Mouse (Mus musculus): ENCODE results near the gene Igf1r. TPM values are rescaled to one million over a fixed set of nuclear protein-coding genes. Genes with fewer than 3 reads are reported as not detected.

The Igf1r gene
- polyA plus RNA-seq, 1 experiment from 2014 or later, result 23.7 TPM

GRCm38 (mm10) chr7:67989376-67989775 lies 36.7 kb downstream of the Igf1r start:
- Histone ChIP-seq H3K4me3 (no peak overlapping the region), H3K9me3 (no peaks in the 10 kb centered on the region), H3K27me3 (no peaks in the 10 kb centered on the region), H3K4me2 (no peak overlapping the region), H3K4me1 (replicated peaks) (peaks cover 59% of the 10 kb centered on the region), H3K36me3 (no peaks in the 10 kb centered on the region), H3K9ac (no peak overlapping the region), H3K27ac (replicated peaks) (no peak overlapping the region)
- 56% methylated on average over 2 of the region's 2 CpGs for WGBS
- ATAC-seq (ENCODE audit: low read depth), result no peak

DNA sequence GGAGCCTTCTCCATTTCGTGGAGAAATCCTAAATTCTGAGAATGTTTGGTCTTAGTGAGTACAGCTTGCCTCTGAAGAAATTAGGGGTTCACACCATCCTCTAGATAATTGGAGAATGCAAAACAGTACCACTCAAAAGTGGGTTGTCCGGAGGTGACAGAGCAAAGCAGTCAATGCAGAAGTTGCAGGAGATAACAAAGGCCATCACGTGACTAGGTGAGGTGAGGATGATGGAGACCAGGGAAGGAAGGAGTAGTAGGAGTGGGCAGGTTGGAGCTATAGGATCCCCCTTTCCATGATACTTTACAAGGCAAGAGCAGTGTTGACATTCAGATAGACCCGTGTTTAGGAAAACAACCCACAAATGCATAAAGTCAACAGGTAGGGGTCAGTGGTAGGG lies 41.0 kb downstream of the Igf1r start:
- peaks cover 67% of the 10 kb centered on the region for H3K4me1 ChIP-seq (replicated peaks)
- no peak overlapping the region for H3K4me2 ChIP-seq
- no peak overlapping the region for H3K9ac ChIP-seq
- H3K36me3 ChIP-seq, result no peaks in the 10 kb centered on the region
- no peaks in the 10 kb centered on the region for H3K9me3 ChIP-seq
- 91% methylated on average over 4 of the region's 4 CpGs for WGBS
- H3K27ac ChIP-seq (replicated peaks), result no peak overlapping the region
- ATAC-seq (ENCODE audit: low read depth), result no peak
- H3K4me3 ChIP-seq, result no peak overlapping the region
- H3K27me3 ChIP-seq, result no peaks in the 10 kb centered on the region

GRCm38 (mm10) chr7:67994346-67994858 lies 41.8 kb downstream of the Igf1r start:
- 83% methylated on average over 7 of the region's 7 CpGs for WGBS
- H3K4me2 ChIP-seq, result no peak overlapping the region
- no peaks in the 10 kb centered on the region for H3K9me3 ChIP-seq
- H3K4me3 ChIP-seq, result no peak overlapping the region
- H3K9ac ChIP-seq, result no peak overlapping the region
- ATAC-seq (ENCODE audit: low read depth), result no peak
- H3K4me1 ChIP-seq (replicated peaks), result peaks cover 69% of the 10 kb centered on the region
- no peak overlapping the region for H3K27ac ChIP-seq (replicated peaks)
- no peaks in the 10 kb centered on the region for H3K27me3 ChIP-seq
- H3K36me3 ChIP-seq, result no peaks in the 10 kb centered on the region

- 69% methylated on average over 8 of the region's 8 CpGs for WGBS
- Histone ChIP-seq H3K27ac (replicated peaks) (no peak overlapping the region), H3K4me1 (replicated peaks) (peaks cover 72% of the 10 kb centered on the region), H3K4me3 (no peak overlapping the region), H3K4me2 (no peak overlapping the region), H3K27me3 (no peaks in the 10 kb centered on the region), H3K9me3 (no peaks in the 10 kb centered on the region), H3K9ac (no peak overlapping the region), H3K36me3 (no peaks in the 10 kb centered on the region)
- no peak for ATAC-seq (ENCODE audit: low read depth)
Measured at GRCm38 (mm10) chr7:67995276-67995675, 42.6 kb downstream of the Igf1r start.

GRCm38 (mm10) chr7:67996202-67996960 lies 43.8 kb downstream of the Igf1r start:
- no peak overlapping the region for H3K27ac ChIP-seq (replicated peaks)
- no peak for ATAC-seq (ENCODE audit: low read depth)
- 53% methylated on average over 12 of the region's 12 CpGs for WGBS
- no peaks in the 10 kb centered on the region for H3K36me3 ChIP-seq
- peaks cover 70% of the 10 kb centered on the region for H3K4me1 ChIP-seq (replicated peaks)
- no peaks in the 10 kb centered on the region for H3K27me3 ChIP-seq
- H3K4me2 ChIP-seq, result no peak overlapping the region
- H3K4me3 ChIP-seq, result no peak overlapping the region
- H3K9me3 ChIP-seq, result no peaks in the 10 kb centered on the region
- 0 out of 2 replicates have a peak overlapping the region, but pooled peaks have one; percentile 9 for H3K9ac ChIP-seq

DNA sequence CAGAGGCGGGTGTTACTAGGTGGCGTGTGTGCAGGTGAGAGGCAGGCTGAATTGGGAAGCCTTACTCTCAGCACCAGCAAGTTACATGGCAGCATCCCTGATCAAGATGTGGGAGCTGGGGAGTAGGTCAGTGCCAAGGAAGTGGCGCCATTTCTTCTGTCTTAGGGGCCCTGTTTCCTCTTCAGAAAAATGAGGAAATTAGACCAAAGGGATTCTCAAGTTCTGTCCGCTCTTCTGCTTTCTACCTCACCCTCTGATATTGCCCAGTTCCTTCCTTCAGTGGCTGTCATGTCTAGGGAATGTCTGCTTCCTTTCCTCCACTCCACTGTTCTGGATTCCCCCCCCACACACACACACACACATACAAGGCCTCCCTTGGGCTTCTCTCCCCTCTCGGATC lies 48.6 kb downstream of the Igf1r start:
- no peak overlapping the region for H3K4me3 ChIP-seq
- H3K27me3 ChIP-seq, result no peaks in the 10 kb centered on the region
- H3K27ac ChIP-seq (replicated peaks), result no peak overlapping the region
- no peak overlapping the region for H3K9ac ChIP-seq
- peaks cover 33% of the 10 kb centered on the region for H3K4me1 ChIP-seq (replicated peaks)
- 86% methylated on average over 5 of the region's 5 CpGs for WGBS
- peaks cover 16% of the 10 kb centered on the region for H3K36me3 ChIP-seq
- ATAC-seq (ENCODE audit: low read depth), result no peak
- H3K9me3 ChIP-seq, result no peaks in the 10 kb centered on the region
- no peak overlapping the region for H3K4me2 ChIP-seq

GRCm38 (mm10) chr7:68006074-68006473 lies 53.4 kb downstream of the Igf1r start:
- no peaks in the 10 kb centered on the region for H3K27me3 ChIP-seq
- no peaks in the 10 kb centered on the region for H3K9me3 ChIP-seq
- WGBS, result 92% methylated on average over 7 of the region's 7 CpGs
- no peak overlapping the region for H3K4me2 ChIP-seq
- H3K4me3 ChIP-seq, result no peak overlapping the region
- H3K27ac ChIP-seq (replicated peaks), result 0 out of 2 replicates have a peak overlapping the region, but pooled peaks have one; percentile 23
- H3K9ac ChIP-seq, result no peak overlapping the region
- H3K36me3 ChIP-seq, result peaks cover 26% of the 10 kb centered on the region
- ATAC-seq (ENCODE audit: low read depth), result no peak
- peaks cover 25% of the 10 kb centered on the region for H3K4me1 ChIP-seq (replicated peaks)

DNA sequence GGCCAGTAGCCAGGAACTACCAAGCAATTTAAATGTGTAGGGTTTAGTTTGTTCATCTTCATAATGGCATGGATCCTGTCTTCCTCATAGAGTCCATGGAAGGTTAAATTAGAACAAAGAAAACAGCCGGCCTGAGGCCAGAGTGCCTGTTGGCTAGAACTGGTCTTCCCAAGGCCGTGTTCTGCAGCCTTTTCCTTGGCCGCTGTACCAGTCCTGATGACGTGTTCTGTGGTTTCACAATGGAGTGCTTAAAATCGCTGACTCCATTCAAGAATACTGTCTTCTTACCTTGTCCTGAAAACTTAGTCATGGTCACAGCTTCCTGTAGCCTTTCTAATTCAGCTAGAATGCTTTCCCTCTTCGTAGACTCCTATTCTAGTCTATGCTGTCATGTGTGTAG lies 53.9 kb downstream of the Igf1r start:
- no peaks in the 10 kb centered on the region for H3K9me3 ChIP-seq
- 94% methylated on average over 6 of the region's 6 CpGs for WGBS
- H3K4me3 ChIP-seq, result no peak overlapping the region
- no peak for ATAC-seq (ENCODE audit: low read depth)
- H3K27ac ChIP-seq (replicated peaks), result no peak overlapping the region
- no peak overlapping the region for H3K4me2 ChIP-seq
- H3K36me3 ChIP-seq, result peaks cover 26% of the 10 kb centered on the region
- H3K9ac ChIP-seq, result no peak overlapping the region
- H3K4me1 ChIP-seq (replicated peaks), result peaks cover 30% of the 10 kb centered on the region
- H3K27me3 ChIP-seq, result no peaks in the 10 kb centered on the region

DNA sequence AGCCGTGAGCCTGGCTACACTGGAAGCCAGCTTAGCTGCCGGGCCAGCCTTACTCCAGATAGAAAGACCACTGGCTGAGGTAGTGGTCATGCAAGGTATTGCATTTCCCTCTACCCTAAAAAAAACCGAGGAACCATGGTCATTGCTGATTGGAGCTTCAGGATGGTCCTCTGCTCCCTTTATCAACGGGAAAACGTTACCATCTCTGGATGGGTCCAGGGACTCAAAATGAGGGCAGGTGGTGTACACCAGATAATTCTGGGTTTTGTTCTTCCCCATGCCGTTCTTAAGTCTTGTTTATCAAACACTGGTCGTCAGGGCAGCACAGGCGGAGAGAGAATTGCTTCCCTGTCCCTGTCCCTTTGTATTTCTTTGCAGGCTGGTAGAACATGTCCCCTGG lies 57.0 kb downstream of the Igf1r start:
- Histone ChIP-seq H3K4me1 (replicated peaks) (peaks cover 49% of the 10 kb centered on the region), H3K27me3 (no peaks in the 10 kb centered on the region), H3K27ac (replicated peaks) (no peak overlapping the region), H3K4me3 (no peak overlapping the region), H3K9me3 (no peaks in the 10 kb centered on the region), H3K4me2 (no peak overlapping the region), H3K9ac (no peak overlapping the region), H3K36me3 (peaks cover 16% of the 10 kb centered on the region)
- ATAC-seq (ENCODE audit: low read depth), result no peak
- WGBS, result 57% methylated on average over 8 of the region's 8 CpGs

- peaks cover 52% of the 10 kb centered on the region for H3K4me1 ChIP-seq (replicated peaks)
- no peaks in the 10 kb centered on the region for H3K9me3 ChIP-seq
- H3K9ac ChIP-seq, result no peak overlapping the region
- H3K4me2 ChIP-seq, result no peak overlapping the region
- H3K4me3 ChIP-seq, result no peak overlapping the region
- no peak for ATAC-seq (ENCODE audit: low read depth)
- H3K36me3 ChIP-seq, result peaks cover 13% of the 10 kb centered on the region
- 43% methylated on average over 7 of the region's 7 CpGs for whole genome bisulfite sequencing
- no peak overlapping the region for H3K27ac ChIP-seq (replicated peaks)
- no peaks in the 10 kb centered on the region for H3K27me3 ChIP-seq
Measured at GRCm38 (mm10) chr7:68010168-68010567, 57.5 kb downstream of the Igf1r start.

GRCm38 (mm10) chr7:68010802-68011201 lies 58.2 kb downstream of the Igf1r start:
- Histone ChIP-seq H3K4me3 (no peak overlapping the region), H3K27me3 (no peaks in the 10 kb centered on the region), H3K4me1 (replicated peaks) (peaks cover 52% of the 10 kb centered on the region), H3K27ac (replicated peaks) (0 out of 2 replicates have a peak overlapping the region, but pooled peaks have one; percentile 18), H3K4me2 (no peak overlapping the region), H3K9ac (no peak overlapping the region), H3K36me3 (peaks cover 19% of the 10 kb centered on the region), H3K9me3 (no peaks in the 10 kb centered on the region; the same call in 1 of the 2 replicates)
- 83% methylated on average over 3 of the region's 3 CpGs for WGBS
- no peak for ATAC-seq (ENCODE audit: low read depth)

DNA sequence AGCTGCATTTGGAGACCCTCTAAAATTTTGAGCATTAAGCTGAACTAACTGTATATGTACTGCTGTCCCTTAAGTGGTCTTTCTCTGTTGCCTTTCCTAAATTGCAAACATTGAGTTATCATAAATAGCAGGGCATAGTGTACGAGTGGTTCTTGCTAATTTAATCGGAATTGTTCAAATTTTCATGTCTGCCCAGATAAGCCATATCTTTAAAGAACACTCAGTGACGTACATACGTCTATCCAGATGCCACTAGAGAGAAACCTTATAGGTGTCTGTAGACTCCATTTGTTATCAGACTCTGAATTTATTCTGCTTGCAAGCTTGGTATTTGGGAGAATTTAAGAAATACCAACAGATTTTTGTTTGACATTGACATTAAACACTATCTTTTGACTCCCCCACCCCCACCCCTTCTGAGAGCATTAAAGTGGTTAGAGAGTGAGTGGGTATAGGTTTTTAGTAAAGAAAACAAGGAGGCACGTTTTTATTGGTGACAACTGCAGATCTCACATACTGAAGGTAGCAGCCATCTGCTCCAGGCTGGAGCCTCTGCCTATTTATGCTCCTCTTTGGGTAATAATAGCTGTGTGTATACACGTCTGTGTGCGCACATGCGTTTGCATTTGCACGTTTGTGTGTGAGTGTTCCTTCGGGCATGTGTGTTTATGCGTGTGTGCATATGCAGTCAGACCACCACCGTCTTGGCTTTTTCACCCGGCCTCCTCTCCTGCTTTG lies 58.9 kb downstream of the Igf1r start:
- Histone ChIP-seq H3K9me3 (no peaks in the 10 kb centered on the region; the same call in 1 of the 2 replicates), H3K9ac (no peak overlapping the region), H3K36me3 (peaks cover 23% of the 10 kb centered on the region), H3K27ac (replicated peaks) (0 out of 2 replicates have a peak overlapping the region, but pooled peaks have one; percentile 19), H3K27me3 (no peaks in the 10 kb centered on the region), H3K4me1 (replicated peaks) (peaks cover 46% of the 10 kb centered on the region), H3K4me3 (no peak overlapping the region), H3K4me2 (no peak overlapping the region)
- WGBS, result 80% methylated on average over 13 of the region's 13 CpGs
- no peak for ATAC-seq (ENCODE audit: low read depth)

All from neural tube, embryonic 13.5 days (tissue).